Mouse (Mus musculus): ENCODE results near the gene Apoh.

Apoh gene

DNA sequence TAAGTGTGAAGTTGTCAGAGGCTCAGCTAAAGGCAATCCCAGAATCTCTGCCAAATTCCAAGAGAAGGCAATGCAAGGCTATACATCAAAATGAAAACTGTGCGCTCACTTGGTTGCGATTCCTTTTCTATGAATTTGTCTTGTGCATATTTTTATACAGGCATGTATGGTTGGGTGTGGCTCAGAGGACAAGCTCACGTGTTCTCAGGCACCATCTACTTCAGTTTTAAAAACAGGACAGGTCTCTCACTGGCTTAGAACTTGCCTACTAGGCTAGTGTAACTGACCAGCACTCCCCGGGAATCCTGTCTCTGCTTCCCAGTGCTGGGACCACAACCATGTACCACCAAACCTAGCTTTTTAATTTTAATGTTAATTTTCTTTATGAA is 35.2 kb downstream of the Apoh start:
- in situ Hi-C loops (cut with MboI, MseI) = loop anchor here (5.0 to 10.0 kb wide), 2 partner anchors 251 to 344 kb away; no protein-coding TSS in a partner anchor

DNA sequence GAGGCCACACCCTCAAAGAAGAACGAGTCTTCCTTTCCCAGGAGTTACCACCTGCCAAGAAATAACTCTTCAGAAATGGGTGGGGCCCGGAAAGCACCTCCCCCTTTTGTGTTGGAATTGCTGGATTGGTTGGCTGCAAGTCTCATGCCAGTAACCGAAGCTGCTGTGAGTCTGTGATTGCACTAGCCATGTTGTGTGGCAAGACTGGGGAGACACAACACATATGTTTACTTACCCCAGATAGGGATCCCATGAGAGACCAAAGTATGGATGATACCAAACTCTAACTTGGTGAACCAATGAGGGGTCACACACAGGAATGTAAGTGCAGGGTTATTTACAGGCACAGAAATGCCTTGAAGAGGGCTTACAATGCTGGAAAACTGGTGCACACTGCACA is 39.5 kb downstream of the Apoh start:
- in situ Hi-C loops (cut with MboI, MseI) = loop anchor here (10.0 kb wide), 1 partner anchor 378 kb away; no protein-coding TSS in a partner anchor

DNA sequence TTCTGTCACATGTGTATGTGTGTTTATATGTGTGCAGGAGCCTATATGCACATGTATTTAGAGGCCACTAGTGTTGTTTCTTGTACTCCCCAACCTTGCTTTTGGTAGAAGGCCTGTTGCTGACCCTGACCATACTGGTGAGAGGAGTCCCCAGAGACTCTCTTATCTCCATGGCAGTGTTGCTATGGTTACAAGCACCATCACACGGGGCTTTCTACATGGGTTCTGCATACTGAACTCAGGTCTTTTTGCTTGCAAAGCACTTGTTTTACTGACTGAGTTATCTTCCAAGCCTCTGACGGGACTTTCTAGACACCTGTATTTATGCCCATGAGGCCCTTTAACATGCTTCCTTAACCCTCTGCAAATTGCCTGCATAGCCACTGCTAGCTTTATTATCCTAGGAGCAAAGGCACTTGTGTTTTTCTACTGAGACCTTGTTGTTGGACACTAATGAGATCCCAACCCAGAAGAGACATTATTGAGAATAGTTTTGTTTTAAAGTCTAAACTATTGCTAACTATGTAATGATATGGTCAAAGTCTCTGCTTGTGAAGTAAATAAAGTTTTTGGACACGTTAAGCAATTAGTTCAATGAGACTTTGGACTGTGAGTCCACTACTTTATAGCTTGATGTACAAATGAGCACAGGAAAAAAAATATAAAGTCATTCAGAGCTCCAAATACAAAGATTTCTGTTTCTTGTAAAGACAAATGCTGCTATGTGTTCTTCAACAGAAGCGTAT is 41.9 kb downstream of the Apoh start:
- in situ Hi-C loops (cut with MboI, MseI) = loop anchor here (10.0 kb wide), 1 partner anchor 380 kb away; no protein-coding TSS in a partner anchor

DNA sequence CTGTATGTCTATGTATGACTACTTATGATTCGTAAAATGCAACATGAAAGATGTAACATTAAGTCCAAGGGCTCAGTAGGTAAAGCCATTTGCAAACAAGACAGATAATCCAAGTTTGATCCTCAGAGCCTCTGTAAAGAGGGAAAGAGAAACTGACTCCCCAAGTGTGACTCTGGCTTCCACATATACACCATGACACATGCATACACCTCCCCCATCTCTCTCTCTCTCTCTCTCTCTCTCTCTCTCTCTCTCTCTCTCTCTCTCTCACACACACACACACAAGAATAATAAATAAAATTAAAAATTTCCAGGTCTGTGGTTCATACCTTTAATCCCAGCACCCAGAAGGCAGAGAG is 42.5 kb downstream of the Apoh start:
- in situ Hi-C loops (cut with MboI, MseI) = loop anchor here (10.0 kb wide), 1 partner anchor 381 kb away; no protein-coding TSS in a partner anchor

DNA sequence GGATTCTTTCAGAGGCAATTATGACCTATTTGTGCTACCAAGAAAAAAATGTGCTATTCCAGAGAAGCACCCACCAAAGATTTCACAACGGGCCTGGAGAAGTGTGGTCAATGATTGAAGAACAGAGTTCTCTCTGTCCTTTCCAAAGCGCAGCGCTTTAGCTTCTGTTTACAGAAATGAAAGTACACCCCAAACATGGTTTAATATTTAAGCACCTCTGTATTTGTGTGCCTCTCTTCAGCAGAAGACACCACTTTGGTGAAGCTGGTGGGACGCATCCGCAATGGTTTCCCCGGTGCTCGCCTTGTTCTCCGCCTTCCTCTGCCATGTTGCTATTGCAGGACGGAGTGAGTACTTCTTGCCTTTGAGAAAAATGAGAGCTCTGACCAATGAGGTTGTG is 51.9 kb downstream of the Apoh start:
- in situ Hi-C loops (cut with MboI, MseI) = no loop called here

DNA sequence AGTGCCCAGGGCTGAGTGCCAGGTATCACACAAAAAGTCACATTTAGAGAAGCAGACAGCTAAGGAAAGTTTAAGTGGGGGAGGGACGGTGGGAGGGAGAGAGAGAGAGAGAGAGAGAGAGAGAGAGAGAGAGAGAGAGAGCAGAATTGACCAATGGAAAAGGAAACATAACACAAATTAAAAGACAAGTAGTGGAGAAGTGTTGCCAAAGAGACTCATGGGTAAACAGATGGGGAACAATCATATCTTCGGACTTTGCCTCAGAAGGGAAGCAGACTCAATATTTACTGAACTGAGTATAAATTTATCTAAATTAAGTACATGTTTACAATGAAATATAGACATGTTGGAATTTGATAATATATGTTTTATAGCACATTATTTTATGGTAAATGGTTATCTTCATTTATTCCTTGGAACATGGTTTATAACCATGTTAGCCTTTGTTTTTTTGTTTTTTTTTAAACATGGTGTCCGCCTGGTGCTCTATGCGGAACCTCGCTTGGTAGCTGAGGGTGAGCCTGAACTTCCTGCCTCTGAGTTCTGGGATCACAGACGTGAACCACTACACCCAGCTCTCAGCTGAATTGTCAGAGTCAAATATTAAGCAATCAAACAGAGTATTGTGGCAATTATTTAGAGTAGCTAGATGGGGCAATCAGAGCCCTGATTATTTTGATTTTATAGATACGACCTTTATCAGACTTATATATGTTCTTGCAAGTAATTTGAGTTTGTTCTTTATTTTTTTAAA is 53.1 kb downstream of the Apoh start:
- in situ Hi-C loops (cut with MboI, MseI) = no loop called here

DNA sequence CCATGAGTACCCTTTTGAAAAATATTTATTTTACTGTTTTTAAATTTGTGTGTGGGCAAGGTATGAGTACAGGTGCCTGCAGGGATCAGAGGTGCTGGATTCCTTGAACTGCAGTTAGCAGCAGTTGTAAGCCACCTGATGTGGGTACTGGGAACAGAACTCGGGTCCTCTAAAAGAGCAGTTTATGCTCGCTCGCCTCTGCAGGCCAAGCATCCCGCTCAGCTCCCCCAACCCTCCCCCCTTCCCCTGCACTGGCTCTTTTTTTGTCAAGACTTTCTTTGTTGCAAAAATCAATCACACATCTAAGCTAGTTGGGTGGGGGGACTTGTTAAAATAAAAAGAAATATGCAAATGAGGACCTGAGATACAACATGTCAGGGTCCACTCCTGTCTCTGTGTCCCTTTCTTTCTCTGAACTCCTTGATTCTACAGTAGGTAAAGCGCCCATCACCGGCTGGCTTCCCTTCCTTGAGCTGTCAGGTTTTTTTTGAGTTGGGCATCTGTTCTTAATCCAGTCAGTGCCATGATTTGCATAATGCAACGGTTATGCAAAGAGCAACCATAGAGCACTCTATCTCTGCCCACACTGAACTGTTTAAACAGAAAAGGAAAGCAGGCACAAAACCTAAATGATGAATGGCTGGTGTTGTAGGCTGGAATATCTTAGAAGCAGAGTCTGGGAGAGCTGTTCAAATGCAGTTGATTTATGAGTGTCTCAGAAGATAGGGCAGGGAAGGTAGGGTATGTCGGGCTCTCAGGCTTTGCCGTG is 66.9 kb downstream of the Apoh start:
- in situ Hi-C loops (cut with MboI, MseI) = loop anchor here (10.0 kb wide), 1 partner anchor 385 kb away; no protein-coding TSS in a partner anchor

DNA sequence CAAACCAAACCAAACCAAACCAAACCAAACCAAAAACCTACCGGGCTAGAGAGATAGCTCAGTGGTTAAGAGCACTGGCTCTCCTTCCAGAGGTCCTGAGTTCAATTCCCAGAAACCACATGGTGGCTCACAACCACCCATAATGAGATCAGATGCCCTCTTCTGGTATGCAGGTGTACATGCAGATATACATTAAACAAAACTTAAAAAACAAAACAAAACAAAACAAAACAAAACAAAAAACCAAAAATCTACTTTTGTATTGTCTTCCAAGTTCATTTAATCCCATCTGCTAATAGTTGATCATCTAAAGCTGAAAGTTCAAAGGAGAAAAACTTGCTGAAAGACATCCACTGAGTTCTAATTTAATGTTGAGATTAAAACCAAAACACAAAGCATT is 73.2 kb downstream of the Apoh start:
- in situ Hi-C loops (cut with MboI, MseI) = loop anchor here (5.0 to 10.0 kb wide), 2 partner anchors 392 to 549 kb away; no protein-coding TSS in a partner anchor

DNA sequence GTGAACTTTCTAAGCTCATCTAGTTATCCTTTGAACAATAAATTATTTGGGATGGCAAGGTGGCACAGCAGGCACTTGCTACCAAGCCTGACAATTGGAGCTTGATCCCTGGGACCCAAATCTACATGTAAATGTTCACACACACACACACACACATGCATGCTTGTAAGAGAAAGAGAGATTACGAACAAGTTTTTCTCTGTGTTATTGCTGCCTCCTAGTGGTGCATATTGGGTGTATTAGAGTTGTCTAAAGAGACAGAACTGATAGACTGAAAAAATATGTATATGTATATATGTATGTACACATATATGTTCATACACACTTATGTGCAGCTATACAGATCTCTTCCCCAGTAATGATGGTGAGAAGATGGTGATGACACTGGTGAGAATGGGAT is 75.4 kb downstream of the Apoh start:
- in situ Hi-C loops (cut with MboI, MseI) = loop anchor here (5.0 to 10.0 kb wide), 2 partner anchors 394 to 551 kb away; no protein-coding TSS in a partner anchor

DNA sequence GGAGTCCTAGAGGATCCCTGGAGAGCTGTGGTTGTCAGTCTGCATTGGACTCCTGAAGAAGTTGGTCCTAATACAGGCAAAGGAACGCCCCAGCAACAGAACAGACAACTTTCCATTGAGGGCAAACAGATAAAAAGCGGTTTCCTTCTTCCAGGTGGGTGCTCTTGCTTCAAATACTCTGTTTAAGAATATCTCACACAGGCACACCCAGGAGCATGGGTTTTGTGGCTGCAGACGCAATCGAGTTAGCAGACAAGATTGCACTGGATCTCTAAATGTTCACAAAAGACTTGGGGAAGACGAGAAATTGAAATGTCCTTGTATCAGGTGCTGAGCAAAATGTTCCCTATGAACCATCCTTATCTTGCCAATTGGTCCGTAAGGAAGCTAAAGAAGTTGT is 76.1 kb downstream of the Apoh start:
- in situ Hi-C loops (cut with MboI, MseI) = loop anchor here (5.0 to 10.0 kb wide), 2 partner anchors 394 to 552 kb away; no protein-coding TSS in a partner anchor

DNA sequence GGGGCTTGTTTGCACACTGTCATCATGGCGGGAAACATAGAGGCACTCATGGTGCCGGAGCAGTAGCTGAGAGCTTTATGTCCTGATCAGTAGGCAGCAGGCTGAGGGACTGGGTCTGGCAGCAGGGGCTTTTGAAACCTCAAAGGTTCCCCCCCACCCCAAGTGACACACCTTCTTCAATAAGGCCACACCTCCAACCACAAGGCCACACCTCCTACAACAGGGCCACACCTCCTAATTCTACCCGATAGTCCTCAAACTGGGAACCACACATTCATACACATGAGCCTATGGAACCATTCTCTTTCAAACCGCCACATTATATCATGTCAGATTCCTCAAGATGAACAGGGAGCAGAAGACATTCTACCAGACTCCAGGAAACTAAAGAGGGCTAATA is 77.6 kb downstream of the Apoh start:
- in situ Hi-C loops (cut with MboI, MseI) = no loop called here

DNA sequence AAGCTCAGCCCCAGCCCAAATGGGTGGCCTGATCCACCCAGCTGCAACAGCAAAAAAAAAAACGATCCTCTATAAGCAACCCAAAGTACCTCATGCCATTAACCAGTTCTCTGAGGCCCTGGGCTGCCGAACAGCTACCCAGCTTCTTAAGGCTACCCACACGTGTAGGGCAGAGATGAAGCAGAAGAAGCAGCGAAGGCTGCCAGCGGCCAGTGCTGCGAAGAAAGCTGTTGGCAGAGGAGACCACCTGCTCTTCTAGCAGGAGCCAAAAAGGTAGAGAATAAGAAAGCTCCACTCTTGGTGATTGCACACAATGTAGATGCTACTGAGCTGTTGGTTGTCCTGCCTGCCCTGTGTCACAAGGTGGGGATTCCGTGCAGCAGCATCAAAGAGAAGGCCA is 80.1 kb downstream of the Apoh start:
- in situ Hi-C loops (cut with MboI, MseI) = no loop called here

DNA sequence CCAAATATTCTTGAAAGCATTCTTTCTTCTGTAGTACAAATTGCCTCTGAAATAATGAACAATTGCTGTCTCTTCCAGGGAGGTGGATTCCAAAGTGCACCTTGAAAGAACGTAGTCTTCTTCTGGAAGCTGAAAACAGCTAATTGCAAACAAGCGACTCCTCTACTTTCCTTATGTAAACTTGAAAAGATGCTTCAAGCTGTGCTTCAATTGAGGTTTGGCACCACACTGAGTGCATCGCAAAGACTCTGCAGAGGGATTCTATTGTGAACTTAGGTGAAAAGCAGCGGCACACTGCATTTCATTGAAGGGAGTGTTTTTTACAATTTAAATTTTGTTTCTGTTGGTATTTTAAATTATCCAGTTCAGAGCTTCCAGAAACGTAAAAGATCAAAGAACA is 81.0 kb downstream of the Apoh start:
- in situ Hi-C loops (cut with MboI, MseI) = no loop called here

DNA sequence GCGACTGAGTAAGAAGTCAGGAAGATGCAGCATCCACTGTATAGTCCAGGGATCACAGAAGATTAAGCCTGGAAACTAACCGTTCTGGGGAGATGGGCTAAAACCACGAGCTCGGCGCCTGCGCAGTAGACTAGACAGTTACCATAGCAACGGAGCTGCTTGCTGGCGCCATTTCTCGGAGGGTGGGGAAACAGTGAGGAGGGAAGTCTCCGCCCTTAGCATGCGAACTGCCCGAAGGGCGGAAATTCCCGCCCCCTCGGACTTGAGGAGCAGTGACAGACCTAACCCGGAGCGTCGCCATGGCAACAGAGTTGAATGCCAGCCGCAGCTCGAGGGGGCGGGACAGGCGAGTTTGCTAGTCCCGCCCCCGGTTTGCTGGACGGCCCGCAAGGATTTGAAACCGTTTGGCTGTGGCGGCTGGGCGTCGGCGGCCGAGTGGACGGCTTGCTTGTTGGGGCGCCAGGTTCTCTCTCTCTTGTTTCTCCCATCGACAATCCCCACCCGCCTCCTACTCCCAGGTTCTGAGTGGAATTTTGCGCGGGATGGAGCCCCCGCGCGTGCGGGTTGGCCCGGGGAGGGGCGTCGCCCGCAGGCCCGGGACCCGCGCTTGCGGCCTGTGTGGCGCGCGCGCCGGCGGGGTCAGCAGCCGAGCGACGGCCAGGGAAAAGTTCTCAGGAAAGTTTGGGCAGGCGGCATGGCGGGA is 81.9 kb downstream of the Apoh start, which contains the start of gene Cep112:
Gene Cep112, plus strand, starts transcription at position 304 of the 703 bp plus-strand sequence.
- in situ Hi-C loops (cut with MboI, MseI) = no loop called here

DNA sequence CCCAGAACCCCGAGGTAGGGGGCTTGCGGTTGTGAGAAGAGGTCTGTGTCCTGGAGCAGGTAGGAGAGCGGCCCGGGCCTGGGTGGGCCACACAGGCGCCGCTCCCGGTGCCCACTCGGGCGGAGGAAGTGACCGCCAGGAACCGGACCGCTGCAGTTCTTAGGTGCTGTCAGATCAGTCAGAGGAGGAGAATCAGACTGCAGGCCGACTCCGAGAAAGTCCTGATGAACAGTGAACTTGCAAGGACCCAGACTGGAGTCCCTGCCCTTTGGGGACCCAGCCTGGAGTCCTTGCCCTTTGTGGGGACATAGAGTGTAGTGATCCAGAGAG is 82.4 kb downstream of the Apoh start:
- in situ Hi-C loops (cut with MboI, MseI) = no loop called here

DNA sequence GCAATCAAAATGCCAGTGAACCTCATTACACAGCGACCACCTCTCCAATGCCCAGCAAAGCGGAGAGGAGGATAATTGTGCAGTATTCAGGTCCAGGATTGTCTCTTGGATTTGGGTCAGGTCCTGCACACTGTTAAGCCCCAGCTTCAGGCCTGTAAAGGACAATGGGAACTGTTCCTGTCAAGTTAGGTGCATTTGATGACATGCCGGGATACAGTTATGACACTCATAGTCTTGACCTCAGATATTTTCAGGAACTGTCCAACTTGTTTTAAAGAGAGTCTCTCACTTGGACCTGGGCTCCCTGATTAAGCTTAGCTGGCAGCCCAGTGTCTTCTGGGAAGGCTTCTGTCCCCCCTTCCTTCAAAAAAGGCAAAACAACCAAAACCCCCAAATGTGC is 82.9 kb downstream of the Apoh start:
- in situ Hi-C loops (cut with MboI, MseI) = no loop called here

DNA sequence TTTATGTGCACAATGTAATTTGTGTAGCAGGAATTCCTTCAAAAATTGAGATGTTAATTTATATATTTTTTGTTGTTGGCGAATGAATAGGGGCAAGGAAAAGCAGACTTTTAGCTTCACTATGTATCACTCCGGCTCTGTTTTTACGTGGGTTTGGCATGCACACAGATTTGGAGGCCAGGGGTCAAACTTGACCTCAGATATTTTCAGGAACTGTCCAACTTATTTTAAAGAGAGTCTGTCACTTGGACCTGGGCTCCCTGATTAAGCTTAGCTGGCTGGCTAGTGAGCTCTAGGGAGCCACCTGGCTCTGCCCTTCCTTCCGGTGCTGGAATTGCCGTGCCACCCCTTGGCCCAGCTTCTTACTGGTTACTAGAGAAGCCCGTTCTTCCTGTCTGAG is 84.0 kb downstream of the Apoh start:
- in situ Hi-C loops (cut with MboI, MseI) = no loop called here

DNA sequence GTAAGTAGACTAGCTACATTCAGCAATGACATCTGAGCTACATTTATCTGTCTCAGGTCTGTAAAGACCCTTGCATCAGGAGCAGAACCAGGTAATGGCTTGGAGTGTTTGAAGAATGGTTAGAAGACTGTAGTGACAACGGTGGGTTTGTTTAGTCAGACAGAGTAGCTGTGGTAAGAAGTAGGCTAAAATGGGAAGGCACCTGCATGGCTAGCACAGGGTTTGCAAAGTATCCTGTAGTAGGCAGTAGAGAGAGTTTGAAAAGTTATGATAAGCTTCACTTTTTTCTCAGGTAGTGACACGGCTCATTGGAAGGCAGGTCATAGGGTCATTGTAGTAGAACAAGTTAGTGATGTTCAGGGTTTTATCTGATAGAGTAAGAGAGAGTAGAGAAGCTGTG is 85.9 kb downstream of the Apoh start:
- in situ Hi-C loops (cut with MboI, MseI) = no loop called here

DNA sequence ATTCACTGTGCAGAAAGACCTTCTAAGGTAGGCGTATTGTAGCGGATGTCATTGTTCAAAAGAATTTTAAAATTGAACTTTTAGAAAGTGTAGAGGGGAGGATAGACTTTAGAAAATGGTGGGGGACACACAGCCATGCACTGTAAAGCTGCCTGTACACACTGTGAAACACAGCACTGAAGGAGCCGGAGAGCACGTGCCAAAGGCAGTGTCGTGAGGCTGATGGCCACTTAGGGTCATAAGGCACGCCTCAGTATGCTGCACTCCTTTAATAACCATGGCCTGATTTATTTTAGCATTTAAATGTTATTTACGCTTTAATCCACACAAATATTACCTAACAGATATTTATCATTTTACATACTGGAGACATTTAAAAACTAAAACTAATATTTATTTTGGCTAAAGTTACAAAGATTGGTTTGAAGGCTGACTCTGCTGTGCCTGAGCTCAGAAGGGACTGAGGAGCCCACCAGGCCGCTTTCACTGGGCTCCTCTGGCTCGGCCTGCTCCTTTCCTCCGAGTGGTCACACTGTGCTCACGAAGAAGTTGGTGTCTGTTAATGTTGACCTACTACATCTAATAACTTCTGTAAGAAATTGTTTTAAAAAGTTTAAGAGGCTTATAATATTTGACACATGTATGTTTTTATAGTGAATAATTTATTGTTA is 100.9 kb downstream of the Apoh start:
- in situ Hi-C loops (cut with MboI, MseI) = no loop called here

DNA sequence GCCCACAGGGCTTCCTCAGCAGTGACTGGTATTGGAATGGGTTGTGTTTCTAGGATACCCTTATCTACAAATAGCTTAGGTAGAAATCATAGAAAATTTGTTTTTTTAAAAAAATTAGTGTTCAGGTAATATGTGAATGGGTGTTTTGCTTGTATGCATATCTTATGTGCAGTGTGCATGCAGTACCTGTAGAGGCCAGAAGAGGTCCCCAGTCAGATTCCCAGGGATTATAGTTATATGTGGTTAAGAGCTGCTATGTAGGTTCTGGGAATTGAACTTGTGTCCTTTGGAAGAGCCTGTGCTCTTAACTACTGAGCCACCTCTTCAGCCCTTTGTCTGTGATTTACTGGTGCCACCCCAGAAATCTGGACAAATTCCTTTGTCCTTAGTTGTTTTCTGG is 104.0 kb downstream of the Apoh start:
- in situ Hi-C loops (cut with MboI, MseI) = no loop called here

DNA sequence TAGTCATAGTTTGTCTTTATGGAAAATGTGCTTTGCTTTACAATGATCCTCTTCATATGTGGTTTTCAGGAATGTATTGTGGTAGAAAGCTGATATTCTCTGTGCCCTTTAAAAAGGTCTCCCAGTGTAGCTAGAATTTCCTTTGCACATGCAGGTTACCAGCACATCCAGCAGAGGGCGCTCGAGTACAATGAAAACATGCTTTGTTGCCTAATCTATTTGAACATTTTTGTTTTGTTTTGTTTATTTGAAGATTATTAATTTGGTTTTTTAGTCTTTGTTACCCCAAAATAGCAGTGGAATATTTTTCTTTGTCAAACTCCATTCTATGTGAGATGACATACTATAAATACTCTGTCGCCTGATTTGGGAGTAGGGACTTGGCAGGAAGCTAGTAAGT is 106.7 kb downstream of the Apoh start:
- in situ Hi-C loops (cut with MboI, MseI) = loop anchor here (25.0 kb wide), 2 partner anchors 587 to 737 kb away; no protein-coding TSS in a partner anchor

Data from T-helper 1 cell (primary cell).